In the genomic region with DNA sequence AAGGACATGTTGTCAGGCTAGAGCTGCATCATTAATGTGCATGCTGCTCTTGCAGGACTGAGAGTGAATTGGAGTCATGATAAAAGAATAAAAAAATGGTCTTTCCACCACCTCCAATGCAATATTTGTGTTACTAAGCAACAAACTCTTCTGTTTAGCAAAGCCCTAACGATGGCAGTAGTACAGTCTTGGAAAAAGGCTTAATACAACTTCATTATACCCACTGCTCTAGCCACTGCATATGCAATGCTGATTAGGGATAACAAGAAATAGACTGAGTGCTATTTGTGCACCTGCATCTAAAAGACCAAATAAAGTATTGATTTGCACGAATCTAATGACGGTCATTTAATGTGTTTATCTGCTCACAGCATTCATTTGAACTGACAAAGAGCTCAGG, we compare ENCODE assay signal across 20 mouse cellular contexts.
"Had no signal": no experiment of that assay in that cellular context is flagged by ENCODE, and none has a peak within 500 bp of the region (broad histone marks: within the 10 kb centered on the region; RNA-seq: fewer than 3 reads in every experiment).

No protein-coding gene starts in this region.

- DNase-seq: kidney, adult 18-20 months; kidney, adult 9 months; kidney, postnatal 14 days; kidney, postnatal 4 days; left cerebral cortex, postnatal 4 days; liver, postnatal 0 days; lung, embryonic 14.5 days; right cerebral cortex, adult 18-20 months; right cerebral cortex, postnatal 14 days; right cerebral cortex, postnatal 4 days; thymus, postnatal 25 days had no signal

- H3K27ac ChIP-seq: limb, embryonic 12.5 days; limb, embryonic 15.5 days; liver, embryonic 14.5 days; macrophage; neural tube, embryonic 12.5 days; neural tube, embryonic 15.5 days; stomach, postnatal 0 days had no signal

- H3K9ac ChIP-seq: limb, embryonic 12.5 days; limb, embryonic 15.5 days; liver, embryonic 14.5 days; liver, postnatal 0 days; lung, embryonic 14.5 days; neural tube, embryonic 12.5 days; neural tube, embryonic 15.5 days had no signal

- H3K4me3 ChIP-seq: limb, embryonic 12.5 days; limb, embryonic 15.5 days; neural tube, embryonic 12.5 days; neural tube, embryonic 15.5 days had no signal

- H3K27me3 ChIP-seq: limb, embryonic 12.5 days; limb, embryonic 15.5 days; neural tube, embryonic 12.5 days; neural tube, embryonic 15.5 days had no signal

- H3K4me2 ChIP-seq: limb, embryonic 12.5 days; limb, embryonic 15.5 days; liver, embryonic 11.5 days; lung, embryonic 14.5 days; neural tube, embryonic 12.5 days; neural tube, embryonic 15.5 days had no signal

- H3K36me3 ChIP-seq: limb, embryonic 12.5 days; limb, embryonic 15.5 days; neural tube, embryonic 12.5 days; neural tube, embryonic 15.5 days had no signal

- H3K4me1 ChIP-seq: limb, embryonic 12.5 days; limb, embryonic 15.5 days; neural tube, embryonic 12.5 days; neural tube, embryonic 15.5 days had no signal

- ATAC-seq: liver, postnatal 0 days; lung, postnatal 0 days had no signal

- H3K9me3 ChIP-seq: limb, embryonic 12.5 days; limb, embryonic 15.5 days; neural tube, embryonic 12.5 days; neural tube, embryonic 15.5 days had no signal
